Mouse (Mus musculus) mesoderm, embryonic 11.5 days (tissue): ENCODE data around the gene Tmem156.
"Not testable (repeated sequence)": the region's sequence is repeated elsewhere in the genome, so short reads cannot be mapped to it uniquely, and the experiment has no call there.

Experiments used
- DNase-seq: peaks from one replicate; pipeline ENCODE4 v3.0.0-alpha.2; 2012; ENCODE audit warnings: low read depth, low spot score

The Tmem156 gene

DNA sequence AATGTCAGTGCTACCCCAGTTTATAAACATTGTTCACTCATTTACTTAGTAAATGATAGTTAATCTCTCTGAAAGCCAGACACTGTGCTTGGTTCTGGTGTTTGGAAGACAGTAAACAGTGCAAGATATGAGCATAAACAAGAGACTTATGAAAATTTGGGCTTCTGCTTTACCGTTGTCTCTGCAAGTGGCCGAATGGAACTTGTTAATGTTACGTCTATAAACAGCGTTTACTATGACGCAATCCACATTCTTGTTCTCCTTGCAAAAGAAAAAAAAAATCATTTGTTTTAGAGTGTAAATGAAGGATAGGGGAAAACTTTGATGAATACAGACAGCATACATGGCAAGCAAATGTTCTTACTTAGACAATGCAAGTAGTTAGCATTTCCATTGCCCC lies at the start of gene Tmem156:
Gene Tmem156, minus strand, starts transcription at position 212 of the 400 bp plus-strand sequence.
- DNase-seq: no peak

DNA sequence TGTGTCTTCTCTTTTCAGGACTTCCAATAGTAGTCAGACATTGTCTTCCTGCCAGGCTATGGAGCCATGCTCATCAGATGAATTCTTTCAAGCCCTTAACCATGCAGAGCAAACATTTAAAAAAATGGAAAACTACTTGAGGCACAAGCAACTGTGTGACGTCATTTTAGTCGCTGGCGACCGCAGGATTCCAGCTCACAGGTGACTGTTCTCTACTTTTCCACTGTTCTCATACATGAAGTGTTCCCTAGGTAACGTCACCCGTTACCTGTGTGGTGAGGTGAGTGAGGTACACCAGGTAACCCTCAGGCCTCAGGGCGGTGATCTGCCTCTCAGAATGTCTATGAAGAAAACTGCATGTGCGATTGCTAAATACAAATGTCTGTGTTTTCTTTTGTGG lies 49.3 kb upstream of the Tmem156 start:
- no peak for DNase-seq

DNA sequence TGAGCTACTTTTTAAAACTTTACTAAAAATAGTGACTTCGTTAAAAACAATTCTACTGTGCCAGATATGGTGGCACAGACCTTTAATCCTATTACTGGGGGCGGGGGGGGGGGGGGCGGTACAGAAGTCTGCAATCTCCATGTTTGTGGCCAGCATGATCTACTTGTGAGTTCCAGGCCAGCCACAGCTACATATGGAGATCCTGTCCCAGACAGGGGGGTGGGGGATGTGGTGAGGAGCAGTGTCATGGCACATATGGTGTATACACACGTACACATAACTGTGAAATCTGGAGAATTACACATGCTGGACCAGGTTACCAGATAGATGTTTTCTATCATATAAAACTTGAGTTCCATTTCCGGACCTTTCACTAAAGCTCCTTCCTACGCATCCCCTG lies 45.1 kb upstream of the Tmem156 start:
- DNase-seq: no peak

DNA sequence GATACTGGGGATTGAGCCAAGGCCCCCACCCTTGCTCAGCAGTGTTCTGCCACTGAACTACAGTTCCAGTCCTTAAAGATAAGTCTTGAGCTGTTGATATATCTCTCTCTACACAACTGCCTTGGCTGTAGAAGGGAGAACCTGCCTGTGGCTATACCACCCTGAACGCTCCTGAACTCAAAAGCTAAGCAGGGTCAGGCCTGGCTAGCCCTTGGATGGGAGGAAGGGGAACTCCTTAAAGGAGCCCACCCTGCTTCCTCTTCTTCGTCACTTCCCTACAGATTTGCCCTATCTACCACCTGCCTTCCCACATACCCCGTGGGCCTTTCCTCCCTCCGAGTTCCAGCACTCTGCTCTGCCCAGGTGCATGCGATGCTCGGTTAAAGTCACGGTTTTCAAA lies 44.2 kb upstream of the Tmem156 start:
- DNase-seq: no peak

DNA sequence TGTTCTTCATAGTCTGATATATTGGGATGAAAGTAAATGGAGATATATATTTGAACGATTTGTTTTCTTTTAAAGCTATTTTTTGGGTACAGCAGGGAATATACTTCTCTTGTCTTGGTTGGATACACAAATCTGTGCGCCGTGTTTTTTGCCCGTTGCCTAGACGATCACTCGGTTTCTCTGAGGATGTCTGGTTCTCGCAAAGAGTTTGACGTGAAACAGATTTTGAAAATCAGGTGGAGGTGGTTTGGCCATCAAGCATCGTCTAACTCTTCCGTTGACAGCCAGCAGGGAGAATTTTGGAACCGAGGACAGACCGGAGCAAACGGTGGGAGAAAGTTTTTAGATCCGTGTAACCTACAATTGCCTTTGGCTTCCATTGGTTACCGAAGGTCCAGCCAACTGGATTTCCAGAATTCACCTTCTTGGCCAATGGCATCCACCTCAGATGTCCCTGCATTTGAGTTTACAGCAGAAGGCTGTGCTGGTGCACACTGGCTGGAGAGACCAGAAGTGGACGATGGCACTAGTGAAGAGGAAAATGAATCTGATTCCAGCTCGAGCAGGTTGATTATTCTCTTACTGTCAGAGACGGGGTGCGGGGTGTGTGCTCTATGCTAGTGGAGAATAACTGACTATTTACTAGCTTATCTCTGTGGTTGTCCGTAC lies 39.4 kb upstream of the Tmem156 start:
- peak; percentile 43 for DNase-seq

DNA sequence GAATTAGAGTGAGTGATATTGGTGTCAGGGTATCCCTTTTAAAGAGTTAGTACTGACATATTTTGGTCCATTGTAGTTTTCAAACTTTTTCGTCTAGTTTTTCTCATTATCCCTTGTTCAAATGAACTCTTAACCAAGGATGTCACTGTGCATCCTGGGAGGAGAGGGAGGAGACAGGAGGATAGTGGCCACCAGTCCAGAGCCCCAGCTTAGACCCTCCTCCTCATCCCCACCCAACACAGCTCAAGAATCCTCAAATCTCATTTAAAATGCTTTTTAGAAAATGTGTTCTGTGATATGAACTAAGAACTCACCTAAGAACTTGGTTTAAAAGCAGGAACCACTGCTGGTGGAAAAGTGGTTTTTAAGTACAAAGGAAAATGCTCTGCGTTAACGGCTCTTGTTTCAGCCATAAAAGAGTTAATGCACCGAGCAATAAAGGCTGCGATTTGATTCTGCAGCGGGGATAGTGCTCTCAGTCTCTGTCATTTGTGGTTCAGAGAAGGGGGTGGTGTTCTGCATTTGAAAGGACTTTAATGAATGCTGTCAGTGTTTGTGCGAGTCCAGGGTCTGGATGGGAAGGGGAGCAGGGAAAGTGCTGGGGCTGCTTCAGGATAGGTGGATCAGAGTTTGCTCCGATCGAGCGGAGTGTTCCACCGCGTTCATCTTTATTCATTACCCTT lies 38.7 kb upstream of the Tmem156 start:
- DNase-seq: peak; percentile 84

DNA sequence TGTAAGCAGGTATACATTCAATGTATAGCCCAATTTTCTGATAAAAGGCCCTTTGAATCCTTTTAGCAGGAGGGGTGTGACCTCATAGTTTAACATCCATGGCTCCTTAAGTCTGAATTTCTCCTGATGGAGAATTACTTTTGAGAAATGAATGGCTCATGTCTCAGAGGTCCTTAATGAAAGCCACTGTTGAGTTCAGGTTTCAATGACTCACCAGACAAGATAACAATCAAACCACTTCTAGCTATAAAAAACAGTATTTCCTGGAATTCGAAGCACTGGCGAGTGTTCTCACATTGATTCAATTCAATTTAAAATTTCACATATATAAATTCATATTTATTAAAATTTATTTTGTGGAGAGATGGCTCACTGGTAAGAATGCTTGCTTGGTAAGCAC lies 36.5 kb upstream of the Tmem156 start:
- no peak for DNase-seq

DNA sequence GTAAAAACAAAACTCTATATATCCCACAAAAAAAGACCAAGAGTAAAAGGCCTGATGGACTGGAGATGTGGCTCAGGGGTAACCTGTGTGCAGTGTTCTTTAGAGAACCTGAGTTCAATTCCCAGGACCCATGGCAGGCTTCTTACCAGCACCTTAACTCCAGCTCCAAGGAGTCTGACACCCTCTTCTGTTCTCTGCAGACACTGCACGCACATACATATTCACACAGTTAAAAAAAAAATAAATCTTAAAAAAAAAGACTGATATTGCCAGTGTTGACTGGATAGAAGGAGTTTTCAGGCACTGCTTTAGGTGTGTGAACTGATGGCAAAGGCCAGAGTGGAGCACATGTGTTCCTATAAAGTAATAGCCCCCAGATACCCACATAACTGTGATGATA lies 34.2 kb upstream of the Tmem156 start:
- no peak for DNase-seq

DNA sequence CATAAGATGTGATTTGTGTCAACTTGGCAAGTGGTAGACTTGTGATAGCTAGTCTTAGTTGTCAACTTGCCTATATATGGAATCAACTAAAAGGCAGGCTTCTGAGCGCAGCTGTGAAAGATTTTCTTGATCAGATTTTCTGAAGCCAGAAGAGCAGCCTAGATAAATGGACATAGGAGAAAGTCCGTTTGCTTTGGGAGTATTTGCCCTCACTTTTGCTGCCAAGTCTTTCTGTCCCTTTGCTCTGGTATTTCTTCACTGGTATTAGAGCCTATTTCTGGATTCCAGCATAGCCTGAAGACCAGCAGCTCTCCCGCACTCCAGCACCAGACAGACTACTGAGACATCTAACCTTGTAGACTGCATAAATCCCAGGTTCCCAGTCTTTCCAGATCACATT lies 30.7 kb upstream of the Tmem156 start:
- DNase-seq: no peak

DNA sequence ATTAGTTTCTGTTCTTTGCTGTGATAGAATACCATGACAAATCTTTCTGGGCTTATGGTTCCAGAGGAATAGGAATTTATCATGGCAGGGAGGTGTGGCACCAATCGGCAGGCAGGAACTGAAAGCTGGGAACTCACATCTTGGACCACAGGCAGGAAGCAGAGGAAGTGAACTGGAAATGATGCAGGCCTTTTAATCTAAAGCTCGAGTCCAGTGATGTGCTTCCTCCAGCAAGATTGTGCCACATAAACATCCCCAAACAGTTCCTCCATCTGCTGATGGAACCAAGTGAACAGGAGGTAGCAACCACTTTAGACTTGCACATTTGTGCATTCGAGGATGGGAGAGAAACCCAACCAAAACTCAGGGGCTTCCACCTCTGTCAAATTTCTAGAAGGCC lies 28.0 kb upstream of the Tmem156 start:
- no peak for DNase-seq

DNA sequence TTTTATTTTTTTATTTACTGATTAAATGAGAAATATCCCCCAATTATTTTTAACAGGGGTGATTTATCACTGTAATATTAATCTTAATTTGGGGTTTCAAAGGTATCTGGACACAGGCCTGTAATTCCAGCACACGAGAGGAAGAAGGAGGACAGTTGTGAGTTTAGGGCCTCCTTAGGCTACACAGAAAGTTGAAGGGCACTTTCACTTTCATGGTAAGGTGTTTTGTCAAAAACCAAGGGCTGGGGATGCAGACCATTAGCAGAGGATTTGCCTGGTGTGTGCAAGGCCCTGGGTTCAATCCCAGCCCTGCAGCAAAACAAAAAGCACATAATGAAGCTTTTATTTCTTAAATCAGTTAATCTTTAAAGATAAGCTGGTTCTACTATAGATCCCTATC lies 27.6 kb upstream of the Tmem156 start:
- DNase-seq: no peak

DNA sequence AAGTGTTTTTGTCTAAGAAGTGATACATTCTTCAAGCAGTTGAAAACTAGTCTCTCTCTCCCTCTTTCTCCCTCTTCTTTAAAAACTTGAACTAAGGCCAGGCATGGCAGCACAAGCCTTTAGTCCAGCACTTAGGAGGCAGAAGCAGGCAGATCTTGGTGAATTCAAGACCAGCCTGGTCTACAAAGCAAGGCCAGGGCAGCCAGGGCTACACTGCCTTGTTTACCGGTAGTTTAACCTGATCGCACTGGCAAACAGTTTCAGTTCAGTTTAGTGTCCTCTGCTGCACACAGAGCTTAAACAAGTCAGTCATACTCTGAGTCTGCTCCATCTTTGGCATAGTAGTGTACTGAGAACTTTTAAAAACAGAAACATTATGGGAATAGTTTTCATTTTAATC lies 24.9 kb upstream of the Tmem156 start:
- no peak for DNase-seq

DNA sequence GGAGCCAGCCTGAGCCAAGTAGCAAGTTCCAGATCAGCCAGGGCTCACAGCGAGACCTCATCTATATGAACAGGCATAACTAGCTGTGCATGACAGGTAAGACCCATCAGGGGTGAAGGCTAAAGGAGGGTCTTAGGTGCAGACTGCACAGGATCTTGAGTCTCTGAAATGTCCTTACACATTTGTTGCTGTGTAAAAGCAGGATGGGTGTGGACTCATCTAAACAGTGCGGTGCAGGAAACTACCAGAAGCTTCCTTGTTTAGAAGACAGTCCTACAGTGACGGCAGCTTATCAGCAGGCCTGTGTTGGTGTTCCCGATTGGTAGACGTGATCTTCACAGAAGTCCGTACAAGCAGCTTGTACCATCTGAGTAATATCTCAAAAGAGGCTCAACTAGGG lies 21.4 kb upstream of the Tmem156 start:
- DNase-seq: no peak

DNA sequence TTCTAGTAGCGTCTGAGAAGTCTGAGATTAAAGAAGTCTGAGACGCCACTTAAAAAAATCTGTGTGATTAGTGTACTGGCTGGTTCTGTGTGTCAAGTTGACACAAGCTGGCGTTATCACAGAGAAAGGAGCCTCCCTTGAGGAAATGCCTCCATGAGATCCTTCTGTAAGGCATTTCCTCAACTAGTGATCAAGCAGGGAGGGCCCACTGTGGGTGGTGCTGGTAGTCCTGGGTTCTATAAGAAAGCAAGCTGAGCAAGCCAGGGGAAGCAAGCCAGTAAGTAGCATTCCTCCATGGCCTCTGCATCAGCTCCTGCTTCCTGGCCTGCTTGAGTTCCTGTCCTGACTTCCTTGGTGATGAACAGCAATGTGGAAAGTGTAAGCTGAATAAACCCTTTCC lies 20.3 kb upstream of the Tmem156 start:
- DNase-seq: not testable (repeated sequence)

DNA sequence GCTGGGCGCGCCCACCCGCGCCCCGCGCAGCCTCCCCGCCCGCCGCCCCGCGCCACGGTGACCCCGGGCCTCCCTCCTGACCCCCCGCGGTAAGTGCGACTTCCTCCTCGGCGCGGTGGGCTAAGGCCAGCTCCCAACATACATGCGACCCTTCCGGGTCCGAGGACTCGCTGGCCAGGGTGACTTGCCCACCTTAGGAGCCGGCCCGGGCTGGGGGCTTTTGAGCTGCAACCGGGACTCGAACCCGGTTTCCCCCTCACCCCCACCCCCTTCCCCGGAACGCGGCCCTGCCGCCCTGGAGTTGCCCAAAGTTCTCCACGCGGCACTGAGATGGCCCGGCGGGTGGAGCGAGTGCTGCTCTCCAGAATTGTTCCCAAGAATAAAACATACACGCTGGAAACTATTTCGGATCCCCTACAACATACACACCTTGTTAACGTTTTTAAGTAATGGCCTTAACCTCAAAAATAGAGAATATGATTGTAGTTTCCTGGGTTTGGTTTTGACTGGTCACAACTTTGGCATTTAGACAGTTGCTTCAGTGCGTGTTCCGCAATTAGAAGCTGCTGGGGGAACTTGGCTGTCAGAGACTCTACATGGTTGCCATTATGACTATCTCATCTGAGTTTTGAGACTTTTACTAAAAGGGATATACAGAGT lies 16.0 kb upstream of the Tmem156 start:
- DNase-seq: peak; percentile 22

DNA sequence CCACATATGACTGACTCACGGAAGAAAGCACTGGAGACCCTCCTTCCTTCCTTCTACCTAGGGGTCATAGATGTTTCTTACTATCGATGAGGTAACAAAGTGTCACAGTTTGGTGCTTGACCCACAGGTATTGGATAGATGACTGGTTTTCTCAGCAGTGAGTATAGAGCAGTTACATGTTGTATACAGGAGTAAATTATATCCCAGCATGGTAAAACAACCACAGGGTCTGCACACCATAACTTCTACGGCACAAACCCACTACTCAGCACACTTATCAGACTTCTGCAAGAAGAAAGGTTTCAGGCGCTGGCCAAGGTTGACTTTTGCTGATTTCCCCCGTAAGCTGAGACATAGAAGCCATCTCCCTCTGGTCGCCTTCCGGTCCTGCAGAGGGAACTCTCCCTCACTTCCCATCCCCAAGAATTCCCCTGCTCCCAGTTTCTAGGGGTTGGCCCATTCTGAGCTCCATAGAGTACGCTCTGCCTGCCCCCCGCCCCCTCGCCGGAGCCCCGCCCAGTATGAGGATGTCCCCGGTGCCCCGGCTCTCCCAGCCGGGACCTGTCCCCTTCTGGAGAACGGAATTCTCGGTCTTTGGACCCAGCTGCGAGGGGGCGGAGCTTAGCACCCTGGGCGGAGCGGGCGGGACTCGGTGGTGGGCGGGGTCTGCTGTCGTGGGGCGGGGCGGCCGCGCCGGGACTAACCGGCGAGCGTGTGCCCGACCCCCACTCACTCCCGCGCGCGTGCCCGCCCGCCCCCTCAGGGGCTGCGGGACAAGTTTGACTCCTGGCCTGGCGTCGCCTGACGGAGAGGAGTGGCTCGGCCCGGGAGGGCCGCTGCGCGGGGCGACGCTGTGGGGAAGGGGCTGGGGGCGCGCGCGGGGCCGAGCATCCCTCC lies 15.2 kb upstream of the Tmem156 start, which contains the start of gene Klhl5:
Gene Klhl5, plus strand, starts transcription at position 664 of the 897 bp plus-strand sequence.
- DNase-seq: peak; percentile 92

DNA sequence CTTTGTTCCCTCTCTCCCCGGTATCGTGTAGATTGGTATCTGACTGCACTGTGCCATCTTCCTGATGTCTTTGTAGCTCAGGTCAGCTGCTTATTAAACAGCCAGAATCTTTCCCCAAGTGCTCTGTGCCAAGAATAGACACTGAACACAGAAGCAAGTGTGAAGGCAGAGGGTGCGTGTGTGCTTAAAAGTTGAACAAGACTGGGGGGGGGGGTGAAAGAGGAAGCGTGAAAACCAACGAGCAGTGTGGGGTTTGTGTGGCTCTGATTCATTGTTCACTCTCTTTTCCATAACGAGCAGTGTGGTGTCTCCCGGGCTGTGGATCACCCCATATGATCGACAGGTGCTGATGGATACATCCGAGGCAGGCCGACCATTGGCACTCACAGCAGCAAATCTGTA lies 10.7 kb upstream of the Tmem156 start:
- DNase-seq: no peak

DNA sequence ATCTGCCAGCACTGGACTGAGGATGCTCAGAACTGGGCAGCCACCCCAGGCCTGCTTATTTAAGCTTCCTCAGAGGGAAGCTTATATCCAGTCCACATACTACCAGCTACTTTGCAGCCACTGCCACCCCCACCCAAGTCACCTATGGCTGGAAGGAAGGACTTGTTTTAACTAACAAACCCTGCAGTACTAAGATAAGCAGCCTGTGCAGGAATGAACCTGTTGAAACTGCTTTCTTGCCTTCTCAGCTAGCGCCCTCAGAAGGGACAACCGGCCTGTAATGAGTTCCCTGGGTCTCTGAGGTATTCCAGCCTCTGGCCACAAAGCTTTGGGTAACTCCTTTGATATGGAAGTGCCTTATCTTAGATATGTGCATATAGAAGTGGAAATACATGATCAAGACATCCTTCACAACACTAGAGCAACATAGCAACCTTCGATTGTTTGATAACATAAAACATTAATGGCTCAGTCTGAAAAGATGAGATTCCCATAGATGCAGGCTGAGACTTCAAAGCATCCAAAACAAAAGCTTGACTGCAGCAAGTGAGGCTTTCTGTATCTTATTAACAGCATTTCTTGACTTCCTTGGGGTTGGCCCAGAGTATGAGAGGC lies 10.2 kb upstream of the Tmem156 start:
- no peak for DNase-seq

DNA sequence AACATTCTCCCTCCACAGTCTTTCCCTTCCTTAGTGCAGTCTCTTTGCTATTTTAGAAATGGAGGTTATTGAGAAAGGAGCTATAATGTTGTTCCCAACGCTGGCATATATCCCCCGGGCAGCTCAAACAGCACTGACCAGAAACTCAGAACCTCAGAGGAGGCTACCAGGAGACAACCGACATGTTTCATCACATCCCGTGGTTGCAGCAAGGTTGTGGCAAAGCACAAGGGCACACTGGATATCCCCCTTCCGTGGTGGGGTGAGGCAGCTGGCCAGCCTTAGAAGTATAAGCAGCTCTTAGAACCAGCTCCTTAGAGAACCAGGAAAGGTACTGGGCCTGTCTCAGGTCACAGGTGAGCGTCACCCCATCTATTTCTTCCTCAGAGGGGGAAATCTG lies 9.7 kb upstream of the Tmem156 start:
- DNase-seq: no peak

DNA sequence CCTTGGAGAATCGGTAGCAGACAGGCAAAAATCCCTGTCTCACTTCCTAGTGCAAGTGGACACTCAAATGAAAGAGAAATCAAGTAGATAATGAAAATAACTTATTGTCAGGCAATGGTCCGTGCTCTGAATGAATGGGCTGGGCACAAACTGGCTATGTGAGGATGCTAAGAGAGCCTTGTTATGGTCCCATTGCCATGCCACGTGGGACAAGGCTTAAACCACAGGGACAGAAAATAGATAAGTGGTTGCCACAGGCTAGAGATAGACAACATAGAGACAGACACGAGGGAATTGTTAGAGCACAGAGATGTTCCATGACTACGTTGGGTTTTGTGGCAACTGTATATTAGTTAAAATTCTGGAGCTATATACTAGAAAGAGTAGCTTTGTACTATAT lies 9.3 kb upstream of the Tmem156 start:
- no peak for DNase-seq

DNA sequence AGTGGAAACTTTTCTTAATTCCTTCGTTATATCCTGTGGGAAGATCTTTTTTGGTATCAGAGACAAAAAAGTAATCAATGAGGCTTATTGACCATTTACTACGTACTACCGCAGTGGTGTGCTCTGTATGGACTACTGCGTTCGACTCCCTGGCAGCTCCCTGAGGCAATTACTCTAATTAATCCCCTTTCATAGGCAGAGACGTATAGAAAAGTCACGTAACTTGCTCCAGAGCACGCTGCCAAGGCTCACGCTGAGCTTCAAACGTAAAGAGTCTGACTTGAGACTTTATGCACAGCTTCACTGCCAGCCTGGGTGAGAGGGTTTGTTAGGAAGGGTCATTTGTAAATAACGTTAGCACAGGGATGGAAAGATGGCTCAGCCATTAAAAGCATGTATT lies 8.1 kb upstream of the Tmem156 start:
- no peak for DNase-seq

DNA sequence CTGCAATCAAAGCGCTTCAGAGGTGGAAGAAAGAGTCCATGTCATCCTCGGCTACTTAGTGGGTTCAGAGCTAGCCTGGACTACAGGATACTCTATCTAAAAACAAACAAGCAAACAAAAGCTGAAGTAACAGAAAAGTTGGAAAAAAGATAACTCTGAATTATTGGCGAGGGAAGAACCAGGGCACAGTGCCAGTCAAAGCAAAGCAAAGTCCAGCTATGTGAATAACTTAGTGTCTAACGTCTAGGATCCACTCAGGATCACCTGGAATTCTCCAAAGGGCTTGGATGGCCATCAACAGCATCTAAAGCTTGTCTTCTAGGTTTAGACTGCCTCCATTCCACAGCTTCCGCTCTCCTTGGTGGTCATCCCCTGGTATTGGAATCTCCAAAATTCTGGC lies 5.5 kb upstream of the Tmem156 start:
- no peak for DNase-seq
